Comparison of ENCODE assay signal across 8 mouse cellular contexts in genomic region chr9:63602043-63602939, GRCm38 (mm10). TPM values are rescaled to one million over a fixed set of nuclear protein-coding genes. Genes with fewer than 3 reads are reported as not detected.
DNase-seq lines count a peak whose midpoint lies in the region; ATAC-seq and TF ChIP-seq lines count a peak whose summit lies in the region.

TSS of gene Iqch (minus strand) at chr9:63602493.
TSS of gene Aagab (plus strand) at chr9:63602660.

- peaks cover 0 to 9% of the 10 kb centered on the region in 2 experiments for H3K36me3 ChIP-seq in CH12.LX (replicated peaks in 1 of 2; ENCODE audit: control insufficient read depth in 1 of 2, insufficient read depth in 1 of 2, low read length in 1 of 2)
- H3K36me3 ChIP-seq in forebrain, embryonic 10.5 days (replicated peaks): no peaks in the 10 kb centered on the region
- H3K36me3 ChIP-seq in heart, embryonic 15.5 days: no peaks in the 10 kb centered on the region
- H3K36me3 ChIP-seq in liver, embryonic 13.5 days: no peaks in the 10 kb centered on the region
- H3K36me3 ChIP-seq in stomach, embryonic 14.5 days (ENCODE audit: control insufficient read depth, insufficient read depth, low read length): no peaks in the 10 kb centered on the region

- peaks cover 6 to 27% of the 10 kb centered on the region in 2 experiments for H3K4me1 ChIP-seq in CH12.LX (ENCODE audit: control insufficient read depth in 1 of 2, insufficient read depth in 2 of 2)
- peaks cover 38% of the 10 kb centered on the region for H3K4me1 ChIP-seq in forebrain, embryonic 10.5 days
- H3K4me1 ChIP-seq in heart, embryonic 15.5 days (replicated peaks): peaks cover 18% of the 10 kb centered on the region
- H3K4me1 ChIP-seq in liver, embryonic 13.5 days (replicated peaks): peaks cover 34% of the 10 kb centered on the region
- peaks cover 8% of the 10 kb centered on the region; the same call in 1 of the 2 replicates for H3K4me1 ChIP-seq in stomach, embryonic 14.5 days (ENCODE audit: control insufficient read depth, insufficient read depth, low read length)

- no peaks in the 10 kb centered on the region for H3K9me3 ChIP-seq in CH12.LX (replicated peaks; ENCODE audit: low read length)
- H3K9me3 ChIP-seq in forebrain, embryonic 10.5 days: no peaks in the 10 kb centered on the region
- H3K9me3 ChIP-seq in heart, embryonic 15.5 days (replicated peaks): no peaks in the 10 kb centered on the region
- H3K9me3 ChIP-seq in liver, embryonic 13.5 days (replicated peaks): no peaks in the 10 kb centered on the region
- H3K9me3 ChIP-seq in stomach, embryonic 14.5 days (ENCODE audit: control insufficient read depth, low read depth, low read length): no peaks in the 10 kb centered on the region

- H3K4me3 ChIP-seq in CH12.LX (replicated peaks in 1 of 3; ENCODE audit: low read depth in 2 of 3, low read length in 2 of 3, poor library complexity in 1 of 3): peak within 1 kb of the TSS; percentile 76 to 97 (median 89)
- peak within 1 kb of the TSS; percentile 97 for H3K4me3 ChIP-seq in forebrain, embryonic 10.5 days
- peak within 1 kb of the TSS; percentile 85 for H3K4me3 ChIP-seq in heart, embryonic 15.5 days
- H3K4me3 ChIP-seq in liver, embryonic 13.5 days (replicated peaks): peak within 1 kb of the TSS; percentile 96
- peak within 1 kb of the TSS; percentile 61 for H3K4me3 ChIP-seq in stomach, embryonic 14.5 days (ENCODE audit: low read depth, low read length)

- peak in 1 of 2 experiments; percentile 32; a peak in 1 of 4 replicates for TF ChIP-seq CTCF in CH12.LX (conservative IDR thresholded peaks at IDR 0.05 in 1 of 2, IDR thresholded peaks at IDR 0.05 in 1 of 2; ENCODE audit: low read depth in 2 of 2, low read length in 2 of 2)

- no peak for TF ChIP-seq EP300 in CH12.LX (IDR thresholded peaks at IDR 0.05; ENCODE audit: low read length)

- TF ChIP-seq RAD21 in CH12.LX (IDR thresholded peaks at IDR 0.05; ENCODE audit: low read depth, low read length): peak; percentile 26

- dilution Hi-C loops in CH12.LX (cut with MboI; ENCODE audit: extremely low pct_ligation_motif_present, extremely low pct_unique_long_range_greater_than_20kb, low sequenced_read_pairs): no loop called here

- peak within 1 kb of the TSS; percentile 94 for H3K4me2 ChIP-seq in CH12.LX (ENCODE audit: insufficient read depth, low read depth, poor library complexity, severe bottlenecking)
- H3K4me2 ChIP-seq in heart, embryonic 15.5 days: peak within 1 kb of the TSS; percentile 69
- H3K4me2 ChIP-seq in liver, embryonic 13.5 days: peak within 1 kb of the TSS; percentile 86
- peak within 1 kb of the TSS; percentile 54 for H3K4me2 ChIP-seq in stomach, embryonic 14.5 days (replicated peaks; ENCODE audit: low read depth, low read length)

- in situ Hi-C loops in CH12.LX (cut with MboI; ENCODE audit: low pct_ligation_motif_present, low pct_unique_long_range_greater_than_20kb, low sequenced_read_pairs): no loop called here

- peak; percentile 92 for DNase-seq in CH12.LX (ENCODE audit: extremely low read depth)
- peak; percentile 86 for DNase-seq in c-Kit-positive CD71-negative TER-119-negative erythroid progenitor cells, embryonic 14.5 days (ENCODE audit: low read depth)
- peak; percentile 94 for DNase-seq in forebrain, embryonic 10.5 days (ENCODE audit: extremely low spot score, low spot score)
- DNase-seq in kidney, postnatal 14 days: peak; percentile 98
- peak; percentile 95 for DNase-seq in liver, embryonic 13.5 days
- peak; percentile 96 to 98 for DNase-seq in natural killer cell, adult 2 months (ENCODE audit: low spot score in 2 of 2)

- 1% methylated on average over 70 of the region's 70 CpGs for WGBS in forebrain, embryonic 10.5 days
- WGBS in heart, embryonic 15.5 days: 2% methylated on average over 69 of the region's 70 CpGs
- WGBS in liver, embryonic 13.5 days (ENCODE audit: insufficient replicate concordance): 2% methylated on average over 69 of the region's 70 CpGs
- 2% methylated on average over 65 of the region's 70 CpGs for WGBS in stomach, embryonic 14.5 days

- no peaks in the 10 kb centered on the region for H3K27me3 ChIP-seq in CH12.LX (replicated peaks)
- no peaks in the 10 kb centered on the region for H3K27me3 ChIP-seq in forebrain, embryonic 10.5 days (ENCODE audit: poor library complexity, severe bottlenecking)
- no peaks in the 10 kb centered on the region for H3K27me3 ChIP-seq in heart, embryonic 15.5 days
- H3K27me3 ChIP-seq in liver, embryonic 13.5 days: no peaks in the 10 kb centered on the region
- H3K27me3 ChIP-seq in stomach, embryonic 14.5 days (ENCODE audit: control insufficient read depth, insufficient read depth, low read length): no peaks in the 10 kb centered on the region

- peak; percentile 91 for TF ChIP-seq POLR2A in CH12.LX (IDR thresholded peaks at IDR 0.05; ENCODE audit: low read depth, low read length)

- peak; percentile 96 for ATAC-seq in heart, embryonic 15.5 days (replicated peaks; ENCODE audit: insufficient number of reproducible peaks, insufficient read depth, low FRiP score, low read depth)
- ATAC-seq in liver, embryonic 13.5 days (ENCODE audit: low read depth): peak; percentile 99
- ATAC-seq in stomach, embryonic 14.5 days (ENCODE audit: insufficient number of reproducible peaks, insufficient read depth, low FRiP score, low read depth): peak; percentile 98

- H3K79me2 ChIP-seq in CH12.LX (replicated peaks; ENCODE audit: control insufficient read depth, extremely low read depth, insufficient read depth, poor library complexity, severe bottlenecking): peaks cover 23% of the 10 kb centered on the region

- peak within 1 kb of the TSS; percentile 84 for H3K9ac ChIP-seq in CH12.LX (ENCODE audit: insufficient read depth, low read depth)
- H3K9ac ChIP-seq in heart, embryonic 15.5 days: peak within 1 kb of the TSS; percentile 74
- H3K9ac ChIP-seq in liver, embryonic 13.5 days: peak within 1 kb of the TSS; percentile 93
- H3K9ac ChIP-seq in stomach, embryonic 14.5 days (replicated peaks; ENCODE audit: low read depth, low read length): peak within 1 kb of the TSS; percentile 34

- no peak within 1 kb of the TSS for H3K27ac ChIP-seq in CH12.LX (ENCODE audit: insufficient read depth, low read depth)
- H3K27ac ChIP-seq in forebrain, embryonic 10.5 days: peak within 1 kb of the TSS; percentile 92
- peak within 1 kb of the TSS; percentile 65 for H3K27ac ChIP-seq in heart, embryonic 15.5 days
- H3K27ac ChIP-seq in liver, embryonic 13.5 days: peak within 1 kb of the TSS; percentile 59
- H3K27ac ChIP-seq in stomach, embryonic 14.5 days (ENCODE audit: low read length): no peak within 1 kb of the TSS

TF ChIP-seq in CH12.LX, 34 proteins besides CTCF, POLR2A, EP300 and RAD21 (continues in another document):
- TF ChIP-seq MEF2A (IDR thresholded peaks at IDR 0.05; ENCODE audit: borderline replicate concordance, low read depth, low read length): peak; percentile 38; the same call in 1 of the 2 replicates
- no peak for TF ChIP-seq USF2 (conservative IDR thresholded peaks at IDR 0.05; ENCODE audit: low read depth, low read length)
- peak; percentile 67 for TF ChIP-seq NRF1 (IDR thresholded peaks at IDR 0.05; ENCODE audit: low read depth, low read length)
- TF ChIP-seq MAFK (IDR thresholded peaks at IDR 0.05; ENCODE audit: insufficient replicate concordance, low read length): no peak
- TF ChIP-seq POLR2AphosphoS2 (IDR thresholded peaks at IDR 0.05; ENCODE audit: low read depth, low read length): no peak; the same call in 1 of the 2 replicates
- TF ChIP-seq HCFC1 (IDR thresholded peaks at IDR 0.05; ENCODE audit: low read depth, low read length): peak; percentile 63; the same call in 1 of the 2 replicates
- no peak; the same call in 1 of the 2 replicates for TF ChIP-seq RCOR1 (conservative IDR thresholded peaks at IDR 0.05; ENCODE audit: low read depth, low read length)
- no peak for TF ChIP-seq MAX (IDR thresholded peaks at IDR 0.05; ENCODE audit: low read length)
- 0 out of 2 replicates have a peak, but pooled peaks have one; percentile 22 for TF ChIP-seq TBP (conservative IDR thresholded peaks at IDR 0.05; ENCODE audit: low read depth, low read length)
- no peak for TF ChIP-seq CHD2 (IDR thresholded peaks at IDR 0.05; ENCODE audit: low read length)
- no peak for TF ChIP-seq MYC (IDR thresholded peaks at IDR 0.05; ENCODE audit: low read depth, low read length)
- peak; percentile 93 for TF ChIP-seq MXI1 (IDR thresholded peaks at IDR 0.05; ENCODE audit: low read depth, low read length)
- TF ChIP-seq ZC3H11A (IDR thresholded peaks at IDR 0.05; ENCODE audit: low read depth, low read length): no peak
- peak; percentile 91 for TF ChIP-seq NELFE (IDR thresholded peaks at IDR 0.05; ENCODE audit: low read depth, low read length)
- TF ChIP-seq UBTF (IDR thresholded peaks at IDR 0.05; ENCODE audit: low read depth, low read length): peak; percentile 69; the same call in 1 of the 2 replicates
- TF ChIP-seq TCF12 (IDR thresholded peaks at IDR 0.05; ENCODE audit: low read depth, low read length): peak; percentile 79
- TF ChIP-seq KAT2A (IDR thresholded peaks at IDR 0.05; ENCODE audit: insufficient replicate concordance, low read length): no peak
- peak; percentile 28; the same call in 1 of the 2 replicates for TF ChIP-seq IRF4 (IDR thresholded peaks at IDR 0.05; ENCODE audit: low read depth, low read length)
- no peak for TF ChIP-seq ZKSCAN1 (IDR thresholded peaks at IDR 0.05; ENCODE audit: borderline replicate concordance, low read depth, low read length)
- TF ChIP-seq ETS1 (conservative IDR thresholded peaks at IDR 0.05; ENCODE audit: low read depth, low read length): no peak

RNA-seq across cellular contexts. Expression of gene Iqch, which starts in this region (rescaled TPM):
- total RNA-seq in CH12.LX (2012; rRNA removed) (0.04 TPM in 2 replicates), CH12.LX (2014; rRNA removed) (0.08 and 0.15 TPM in 2 replicates)
- 0.18 and 0.21 TPM in 2 replicates for polyA plus RNA-seq in CH12.LX (2012; ENCODE audit: insufficient read length, low read depth)
- polyA plus RNA-seq in forebrain, embryonic 10.5 days (2016; fragmentation: Nextera tagmentation; extraction: Ambion mirVana): 0.04 and 0.14 TPM in 2 replicates
- polyA plus RNA-seq in heart, embryonic 15.5 days (2015; fragmentation: Nextera tagmentation; extraction: Ambion mirVana): 0.04 and 0.09 TPM in 2 replicates
- polyA plus RNA-seq in liver, embryonic 13.5 days (2015; fragmentation: Nextera tagmentation; extraction: Ambion mirVana): not detected in 2 replicates
- polyA plus RNA-seq in stomach, embryonic 14.5 days (2014; fragmentation: Nextera tagmentation; extraction: Ambion mirVana): 0.22 TPM in 1 of 2 replicates, not detected in the other

RNA-seq across cellular contexts. Expression of gene Aagab, which starts in this region (rescaled TPM):
- total RNA-seq in CH12.LX (2012; rRNA removed): 14.3 and 14.5 TPM in 2 replicates
- 14.3 and 14.5 TPM in 2 replicates for total RNA-seq in CH12.LX (2014; rRNA removed)
- polyA plus RNA-seq in CH12.LX (2012; ENCODE audit: insufficient read length, low read depth): 27.8 and 36.6 TPM in 2 replicates
- 53.9 and 54.5 TPM in 2 replicates for polyA plus RNA-seq in forebrain, embryonic 10.5 days (2016; fragmentation: Nextera tagmentation; extraction: Ambion mirVana)
- 24.7 and 25.3 TPM in 2 replicates for polyA plus RNA-seq in heart, embryonic 15.5 days (2015; fragmentation: Nextera tagmentation; extraction: Ambion mirVana)
- polyA plus RNA-seq in liver, embryonic 13.5 days (2015; fragmentation: Nextera tagmentation; extraction: Ambion mirVana): 17.2 and 23.6 TPM in 2 replicates
- 30.5 and 31.1 TPM in 2 replicates for polyA plus RNA-seq in stomach, embryonic 14.5 days (2014; fragmentation: Nextera tagmentation; extraction: Ambion mirVana)

Comparison
In these comparisons a context has a peak if more than half of its experiments do, and no peak if none do; other contexts are left out.
1. H3K27ac ChIP-seq: peak in forebrain, embryonic 10.5 days (single experiment), heart, embryonic 15.5 days (single experiment) and liver, embryonic 13.5 days (single experiment); none in CH12.LX (single experiment) and stomach, embryonic 14.5 days (single experiment).
2. H3K9ac ChIP-seq: peak in every context shown above with its lines; median percentile 93 in liver, embryonic 13.5 days; 84 in CH12.LX; 74 in heart, embryonic 15.5 days; 34 in stomach, embryonic 14.5 days.
3. Peak in every context shown above with its lines, with median percentiles within 50 percentile points of each other: DNase-seq, H3K4me2 ChIP-seq, H3K4me3 ChIP-seq and ATAC-seq.